Mouse (Mus musculus) spleen, adult 2 months (tissue): ENCODE data around the gene Ctnna2. TPM values are rescaled to one million over a fixed set of nuclear protein-coding genes. Genes with fewer than 3 reads are reported as not detected.

Source experiments
- DNase-seq, 2 experiments: peaks; one replicate each; pipeline versions ENCODE4 v3.0.0 to v3.0.0-alpha.2; 2012 to 2021; ENCODE audit warnings: low spot score in 2 of 2, low read depth in 1 of 2
- H3K27ac ChIP-seq: fragments of 200-500 bp; 2 replicates; pipeline ENCODE4 v1.5.1; 2012; ENCODE audit warnings: low read length, inconsistent platforms; ENCODE audit not compliant: insufficient read depth
- H3K27me3 ChIP-seq: fragments of 200-500 bp; 2 replicates; pipeline ENCODE4 v1.6.1; 2012; ENCODE audit warnings: mild to moderate bottlenecking, moderate library complexity, low read length, inconsistent platforms; ENCODE audit not compliant: control insufficient read depth, insufficient read depth
- H3K36me3 ChIP-seq: fragments of 200-500 bp; 2 replicates; pipeline ENCODE4 v1.6.1; 2012; ENCODE audit warnings: mild to moderate bottlenecking, low read length, inconsistent platforms; ENCODE audit not compliant: control insufficient read depth, insufficient read depth
- H3K4me1 ChIP-seq: fragments of 200-500 bp; 2 replicates; pipeline ENCODE4 v1.6.1; 2011; ENCODE audit warnings: inconsistent platforms; ENCODE audit not compliant: control insufficient read depth, insufficient read depth, insufficient read length
- H3K4me3 ChIP-seq: fragments of 200-500 bp; 2 replicates; pipeline ENCODE4 v1.5.1; 2011; ENCODE audit warnings: mild to moderate bottlenecking, inconsistent platforms; ENCODE audit not compliant: insufficient read depth, insufficient read length; ENCODE audit errors: extremely low read depth
- CTCF ChIP-seq: fragments of 200-500 bp; IDR thresholded peaks from 2 replicates; pipeline ENCODE4 v1.5.1; 2011; ENCODE audit warnings: mild to moderate bottlenecking, inconsistent platforms; ENCODE audit not compliant: insufficient read depth, insufficient read length, insufficient replicate concordance; ENCODE audit errors: extremely low read depth
- POLR2A ChIP-seq: fragments of 200-500 bp; IDR thresholded peaks from 2 replicates; pipeline ENCODE4 v1.6.1; 2011; ENCODE audit warnings: low read depth, low read length, inconsistent platforms
- WGBS: fragments of 180-500 bp; shearing (Covaris S2); methylation state at CpG from one replicate; pipeline ENCODE4 v1.1.7; 2018; 5-methylcytosine and 5-hydroxymethylcytosine counted together
- polyA plus RNA-seq: library from polyadenylated mRNA; depleted of rRNA; stranded (reverse); fragments of >200 nt; gene quantifications from 2 replicates; pipeline ENCODE4 v1.2.3, GENCODE M21; 2012

Ctnna2 gene
- polyA plus RNA-seq, 1 experiment, result 0.05 TPM

GRCm38 (mm10) chr6:76964998-76965432 is 1014.5 kb downstream of the Ctnna2 start:
- no peak for DNase-seq
- no peak overlapping the region for H3K27ac ChIP-seq
- no peak overlapping the region for H3K4me3 ChIP-seq
- WGBS, result 91% methylated on average over 5 of the region's 5 CpGs
- H3K36me3 ChIP-seq, result no peaks in the 10 kb centered on the region
- H3K4me1 ChIP-seq, result no peaks in the 10 kb centered on the region
- no peaks in the 10 kb centered on the region for H3K27me3 ChIP-seq
- TF ChIP-seq CTCF (no peak), POLR2A (no peak)

GRCm38 (mm10) chr6:76908086-76908485 is 1071.4 kb downstream of the Ctnna2 start:
- WGBS, result 42% methylated on average over 4 of the region's 4 CpGs
- Histone ChIP-seq H3K36me3 (no peaks in the 10 kb centered on the region), H3K4me3 (no peak overlapping the region), H3K27me3 (no peaks in the 10 kb centered on the region), H3K27ac (no peak overlapping the region), H3K4me1 (no peaks in the 10 kb centered on the region)
- TF ChIP-seq CTCF, result no peak
- TF ChIP-seq POLR2A, result no peak
- no peak for DNase-seq

GRCm38 (mm10) chr6:76897156-76897555 is 1082.3 kb downstream of the Ctnna2 start:
- no peaks in the 10 kb centered on the region for H3K27me3 ChIP-seq
- 76% methylated on average over 1 of the region's 1 CpGs for WGBS
- DNase-seq, result no peak
- H3K27ac ChIP-seq, result no peak overlapping the region
- no peak for TF ChIP-seq POLR2A
- TF ChIP-seq CTCF, result no peak
- no peak overlapping the region for H3K4me3 ChIP-seq
- H3K4me1 ChIP-seq, result no peaks in the 10 kb centered on the region
- no peaks in the 10 kb centered on the region for H3K36me3 ChIP-seq
